Mouse (Mus musculus) MEL (cell line): ENCODE measurements at regions not wholly inside any gene's neighbourhood (a gene's known extent, or its start where the extent isn't known, plus 50 kb on each side); places are given as distances from the start of the nearest gene placed in this dataset.

Source experiments
- DNase-seq: peaks from one replicate; pipeline ENCODE4 v3.0.0; 2011; ENCODE audit warnings: low read depth, low spot score
- H3K27ac ChIP-seq: 2 replicates; pipeline ENCODE4 v1.5.1; 2012; ENCODE audit warnings: low read depth, mild to moderate bottlenecking, control low read depth, low read length, moderate library complexity; ENCODE audit not compliant: control insufficient read depth
- H3K27me3 ChIP-seq, 2 experiments: fragments of 150-350 bp in 1 of 2; sonication (generic) in 1 of 2; 2 replicates each; pipeline ENCODE4 v1.6.1; 2012; ENCODE audit warnings: low read length in 2 of 2, mild to moderate bottlenecking in 2 of 2, improper control_type of control experiment in 1 of 2, moderate library complexity in 1 of 2; ENCODE audit not compliant: insufficient read depth in 2 of 2, control insufficient read depth in 1 of 2
- H3K36me3 ChIP-seq, 2 experiments: 2 replicates each; pipeline ENCODE4 v1.6.1; 2012 to 2014; ENCODE audit warnings: low read length in 2 of 2, improper control_type of control experiment in 1 of 2, inconsistent platforms in 1 of 2, mild to moderate bottlenecking in 1 of 2; ENCODE audit not compliant: insufficient read depth in 2 of 2, control insufficient read depth in 1 of 2
- H3K4me1 ChIP-seq, 2 experiments: fragments of 150-350 bp in 1 of 2; sonication (generic) in 1 of 2; 2 replicates each; pipeline ENCODE4 v1.6.1; 2012; ENCODE audit warnings: low read length in 2 of 2, improper control_type of control experiment in 1 of 2, mild to moderate bottlenecking in 1 of 2; ENCODE audit not compliant: insufficient read depth in 2 of 2, control insufficient read depth in 1 of 2
- H3K4me3 ChIP-seq, 2 experiments: fragments of 150-350 bp in 1 of 2; sonication (generic) in 1 of 2; 2 replicates each; pipeline ENCODE4 v1.5.1; 2012; ENCODE audit warnings: low read depth in 2 of 2, low read length in 2 of 2, mild to moderate bottlenecking in 2 of 2, moderate library complexity in 2 of 2, control low read depth in 1 of 2, improper control_type of control experiment in 1 of 2; ENCODE audit not compliant: control insufficient read depth in 1 of 2, insufficient read depth in 1 of 2
- H3K79me2 ChIP-seq: 2 replicates; pipeline ENCODE4 v1.6.1; 2012; ENCODE audit warnings: mild to moderate bottlenecking, low read length, moderate library complexity; ENCODE audit not compliant: control insufficient read depth, poor library complexity, insufficient read depth
- H3K9ac ChIP-seq: 2 replicates; pipeline ENCODE4 v1.6.1; 2012; ENCODE audit warnings: low read depth, mild to moderate bottlenecking, control low read depth, low read length, moderate library complexity; ENCODE audit not compliant: control insufficient read depth, poor library complexity, severe bottlenecking
- H3K9me3 ChIP-seq: fragments of 150-350 bp; sonication (generic); replicated peaks from 2 replicates; pipeline ENCODE4 v1.6.1; 2012; ENCODE audit warnings: mild to moderate bottlenecking, low read length, improper control_type of control experiment, moderate library complexity; ENCODE audit not compliant: insufficient read depth
- E2F4 ChIP-seq: IDR thresholded peaks from 2 replicates; pipeline ENCODE4 v1.6.1; 2011; ENCODE audit warnings: low read depth, low read length, improper control_type of control experiment, borderline replicate concordance
- JUND ChIP-seq: IDR thresholded peaks from 2 replicates; pipeline ENCODE4 v1.6.1; 2011; ENCODE audit warnings: low read depth, mild to moderate bottlenecking, improper control_type of control experiment, low read length
- MAX ChIP-seq: IDR thresholded peaks from 2 replicates; pipeline ENCODE4 v1.6.1; 2011; ENCODE audit warnings: low read length, improper control_type of control experiment
- MAZ ChIP-seq: IDR thresholded peaks from 2 replicates; pipeline ENCODE4 v1.6.1; 2012; ENCODE audit warnings: low read depth, mild to moderate bottlenecking, inconsistent platforms, low read length, improper control_type of control experiment
- MXI1 ChIP-seq: IDR thresholded peaks from 2 replicates; pipeline ENCODE4 v1.6.1; 2011; ENCODE audit warnings: mild to moderate bottlenecking, low read depth, low read length, improper control_type of control experiment
- MYB ChIP-seq: IDR thresholded peaks from 2 replicates; pipeline ENCODE4 v1.6.1; 2011; ENCODE audit warnings: mild to moderate bottlenecking, low read depth, low read length, improper control_type of control experiment
- NELFE ChIP-seq: IDR thresholded peaks from 2 replicates; pipeline ENCODE4 v1.6.1; 2011; ENCODE audit warnings: low read depth, low read length, improper control_type of control experiment
- NRF1 ChIP-seq: IDR thresholded peaks from 2 replicates; pipeline ENCODE4 v1.6.1; 2014; ENCODE audit warnings: low read depth, mild to moderate bottlenecking, inconsistent platforms, low read length, improper control_type of control experiment, moderate library complexity; ENCODE audit not compliant: poor library complexity, insufficient read depth, severe bottlenecking
- TCF12 ChIP-seq: IDR thresholded peaks from 2 replicates; pipeline ENCODE4 v1.6.1; 2014; ENCODE audit warnings: low read depth, mild to moderate bottlenecking, inconsistent platforms, low read length, improper control_type of control experiment, moderate library complexity

- H3K9ac ChIP-seq, result no peak overlapping the region
- no peak for TF ChIP-seq MXI1
- DNase-seq, result no peak
- no peaks in the 10 kb centered on the region for H3K27me3 ChIP-seq
- no peaks in the 10 kb centered on the region for H3K4me1 ChIP-seq
- H3K79me2 ChIP-seq, result no peaks in the 10 kb centered on the region
- H3K4me3 ChIP-seq, result no peak overlapping the region
- no peak overlapping the region for H3K27ac ChIP-seq
- no peaks in the 10 kb centered on the region for H3K36me3 ChIP-seq
- H3K9me3 ChIP-seq, result no peaks in the 10 kb centered on the region
Measured at GRCm38 (mm10) chr14:110470714-110471113, 284.2 kb downstream of the Slitrk6 start.

DNA sequence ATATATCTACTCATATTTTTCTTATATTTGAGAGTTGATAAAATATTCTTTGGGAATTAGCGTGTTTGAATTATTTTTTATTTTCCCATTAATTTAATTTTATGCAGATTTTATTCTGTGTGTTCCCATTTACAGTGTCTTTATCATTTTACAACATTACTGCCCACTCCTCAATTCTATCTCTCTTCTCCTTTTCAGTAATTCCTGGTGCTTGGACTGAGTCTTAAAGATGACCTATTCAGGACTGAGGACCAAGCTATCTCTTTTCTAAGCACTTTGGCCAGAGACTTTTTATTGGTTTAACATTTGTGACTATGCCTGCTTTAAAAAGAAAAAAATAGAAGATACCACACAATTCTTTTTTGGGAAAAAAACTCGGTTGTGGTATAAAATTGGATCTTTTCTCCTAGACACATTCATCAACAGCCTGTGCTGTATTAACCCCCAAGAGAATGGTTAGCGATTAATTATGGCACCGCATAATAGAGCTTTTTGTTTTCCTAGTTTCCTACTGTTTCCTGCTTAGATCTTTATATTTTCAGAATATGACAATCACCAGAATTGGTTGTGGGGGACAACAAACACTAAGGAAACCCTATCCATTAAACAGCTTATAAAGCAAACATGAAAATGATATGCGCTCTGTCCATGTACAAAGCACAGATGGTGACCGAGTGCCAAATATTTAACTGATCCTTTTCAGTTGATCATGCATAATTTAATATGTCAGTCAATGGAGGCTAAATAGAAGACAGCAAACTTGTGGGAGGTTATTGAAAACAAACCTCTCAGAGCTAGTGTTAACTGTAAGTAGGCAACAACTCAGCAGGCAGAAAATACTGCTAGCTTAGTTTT, 286.3 kb downstream of the Slitrk6 start:
- Histone ChIP-seq H3K36me3 (no peaks in the 10 kb centered on the region), H3K27me3 (no peaks in the 10 kb centered on the region), H3K9ac (no peak overlapping the region), H3K27ac (no peak overlapping the region), H3K9me3 (no peaks in the 10 kb centered on the region), H3K79me2 (no peaks in the 10 kb centered on the region), H3K4me3 (no peak overlapping the region), H3K4me1 (no peaks in the 10 kb centered on the region)
- TF ChIP-seq NELFE (no peak), NRF1 (no peak), MYB (no peak), E2F4 (no peak), TCF12 (no peak), MAZ (no peak), MAX (no peak), JUND (no peak)
- no peak for DNase-seq
